Mouse (Mus musculus): ENCODE measurements around the gene Cmtm7. TPM values are rescaled to one million over a fixed set of nuclear protein-coding genes. Genes with fewer than 3 reads are reported as not detected.

Cmtm7 gene
- polyA plus RNA-seq, 1 experiment from 2014 or later = 50.9 TPM

DNA sequence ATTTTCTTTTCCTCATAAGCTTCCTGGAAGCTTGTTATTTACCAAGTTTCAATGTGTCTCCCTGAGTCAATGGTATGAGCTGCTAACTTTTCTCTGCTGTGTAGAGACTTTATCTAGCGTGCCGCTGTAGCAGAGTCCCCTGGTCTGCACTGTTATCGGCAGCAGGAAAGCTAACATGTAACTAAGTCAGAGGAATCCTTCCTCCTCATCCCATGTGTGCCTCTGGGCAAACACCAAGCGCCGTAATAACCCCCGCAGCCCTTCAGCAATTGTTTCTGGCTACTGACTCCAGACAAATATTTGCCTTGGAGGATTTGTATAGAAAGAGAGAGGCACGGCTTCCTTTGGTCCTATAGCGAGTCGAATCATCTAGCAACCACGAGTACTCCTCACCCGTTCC, 29.2 kb upstream of the Cmtm7 start:
- no peak overlapping the region for H3K4me3 ChIP-seq
- WGBS = 76% methylated on average over 11 of the region's 11 CpGs
- no peaks in the 10 kb centered on the region for H3K27me3 ChIP-seq
- no peaks in the 10 kb centered on the region for H3K36me3 ChIP-seq
- H3K27ac ChIP-seq = no peak overlapping the region
- no peaks in the 10 kb centered on the region for H3K4me1 ChIP-seq
- ATAC-seq (ENCODE audit: low FRiP score) = no peak
- H3K9ac ChIP-seq = no peak overlapping the region
- H3K9me3 ChIP-seq (replicated peaks) = no peaks in the 10 kb centered on the region
- H3K4me2 ChIP-seq (replicated peaks) = no peak overlapping the region

DNA sequence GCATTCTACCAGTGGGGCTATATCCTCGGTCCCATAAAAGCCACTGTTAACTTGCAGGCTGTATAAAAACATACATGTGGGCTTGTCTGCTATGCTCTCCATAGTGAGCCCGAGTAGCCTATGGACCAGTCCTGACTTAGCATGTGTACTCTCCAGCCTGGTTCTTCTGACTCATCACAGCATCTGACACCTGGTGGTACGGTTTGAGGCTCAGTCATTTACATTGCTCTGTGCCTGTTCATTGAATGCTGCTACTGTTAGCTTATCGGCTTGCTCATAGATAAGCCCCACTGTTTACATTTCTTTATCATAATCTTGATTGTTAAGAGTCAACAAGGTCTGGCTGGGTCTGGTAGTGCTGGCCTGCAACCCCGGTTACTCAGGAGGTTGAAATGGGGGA, 27.0 kb upstream of the Cmtm7 start:
- WGBS = 89% methylated on average over 5 of the region's 5 CpGs
- Histone ChIP-seq H3K9me3 (replicated peaks) (no peaks in the 10 kb centered on the region), H3K9ac (no peak overlapping the region), H3K4me2 (replicated peaks) (no peak overlapping the region), H3K4me1 (peaks cover 5% of the 10 kb centered on the region), H3K4me3 (no peak overlapping the region), H3K27me3 (no peaks in the 10 kb centered on the region), H3K27ac (no peak overlapping the region), H3K36me3 (no peaks in the 10 kb centered on the region)
- ATAC-seq (ENCODE audit: low FRiP score) = no peak

DNA sequence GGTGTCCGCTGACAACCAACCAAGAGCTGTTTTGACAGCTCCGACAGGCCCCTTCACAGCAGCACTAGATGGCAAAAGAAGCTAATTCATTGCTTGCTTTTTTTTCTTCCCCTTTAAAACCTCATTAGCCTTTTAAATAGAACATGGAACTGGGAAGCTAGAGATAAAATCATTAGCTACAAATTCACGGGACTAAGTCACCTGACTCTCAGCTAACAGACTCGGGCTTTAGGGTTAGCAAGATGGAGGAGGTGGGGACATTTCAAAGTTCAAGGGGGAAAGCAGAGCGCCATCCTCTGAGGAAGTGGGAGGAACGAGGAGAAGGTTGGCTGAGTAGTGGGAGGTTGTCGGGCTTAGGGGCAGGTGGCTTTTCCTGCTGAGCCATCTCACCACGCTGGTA, 25.6 kb upstream of the Cmtm7 start:
- Histone ChIP-seq H3K4me3 (no peak overlapping the region), H3K9me3 (replicated peaks) (no peaks in the 10 kb centered on the region), H3K4me2 (replicated peaks) (no peak overlapping the region), H3K4me1 (peaks cover 5% of the 10 kb centered on the region), H3K36me3 (no peaks in the 10 kb centered on the region), H3K9ac (no peak overlapping the region), H3K27me3 (no peaks in the 10 kb centered on the region; the same call in 1 of the 2 replicates), H3K27ac (no peak overlapping the region)
- WGBS = 69% methylated on average over 8 of the region's 8 CpGs
- no peak for ATAC-seq (ENCODE audit: low FRiP score)

DNA sequence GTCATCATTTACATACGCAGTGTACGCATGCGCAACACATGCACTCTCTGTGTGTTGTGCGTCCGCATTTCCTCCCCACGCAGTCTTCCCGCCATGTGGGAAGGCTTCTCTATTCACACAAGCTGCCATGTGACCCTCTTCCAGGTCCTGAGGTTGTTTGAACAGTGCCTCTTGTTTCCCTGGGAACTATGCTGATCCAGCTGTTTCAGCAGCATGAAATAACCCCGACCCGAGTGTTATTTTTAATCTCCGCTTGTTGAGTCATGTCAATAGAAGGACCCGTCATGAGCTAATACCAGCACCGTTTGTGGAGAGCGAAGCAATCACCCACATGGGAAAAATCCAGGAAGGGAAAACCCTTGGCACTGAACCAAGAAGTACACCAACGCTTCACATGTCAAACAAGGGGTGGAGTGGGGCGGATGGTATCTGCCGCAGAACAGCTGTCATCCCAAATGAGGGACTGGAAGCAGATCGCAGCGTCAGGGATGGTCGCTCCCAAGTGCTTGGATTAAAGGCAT, 23.6 kb upstream of the Cmtm7 start:
- ATAC-seq (ENCODE audit: low FRiP score) = 0 out of 2 replicates have a peak, but pooled peaks have one; percentile 35
- Histone ChIP-seq H3K9ac (no peak overlapping the region), H3K4me1 (peaks cover 10% of the 10 kb centered on the region), H3K27me3 (peaks cover 3% of the 10 kb centered on the region; the same call in 1 of the 2 replicates), H3K27ac (no peak overlapping the region), H3K36me3 (no peaks in the 10 kb centered on the region), H3K4me3 (no peak overlapping the region), H3K9me3 (replicated peaks) (no peaks in the 10 kb centered on the region), H3K4me2 (replicated peaks) (no peak overlapping the region)
- 62% methylated on average over 19 of the region's 19 CpGs for WGBS

DNA sequence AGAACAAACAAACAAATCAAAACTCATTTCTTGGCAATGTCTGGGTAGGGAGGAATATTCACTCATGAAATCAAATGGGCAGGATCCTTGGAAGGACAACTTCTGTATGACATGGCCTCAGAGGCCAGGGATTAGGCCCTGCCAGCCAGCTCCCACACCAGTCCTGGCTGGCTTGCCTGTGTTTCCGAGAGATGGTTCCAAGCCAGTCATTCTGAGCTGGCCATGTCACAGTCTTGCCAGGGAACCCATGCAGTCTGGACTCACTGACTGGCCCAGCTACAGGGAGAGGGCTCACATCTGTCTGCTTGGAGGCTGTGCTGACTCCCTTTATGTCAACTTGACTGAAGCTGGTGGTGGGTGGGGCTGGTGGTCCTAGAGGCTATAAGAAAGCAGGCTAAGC, 20.5 kb upstream of the Cmtm7 start:
- no peaks in the 10 kb centered on the region for H3K36me3 ChIP-seq
- H3K4me1 ChIP-seq = peaks cover 25% of the 10 kb centered on the region
- 65% methylated on average over 1 of the region's 1 CpGs for WGBS
- ATAC-seq (ENCODE audit: low FRiP score) = no peak
- no peak overlapping the region for H3K4me2 ChIP-seq (replicated peaks)
- H3K27ac ChIP-seq = no peak overlapping the region
- peaks cover 3% of the 10 kb centered on the region; the same call in 1 of the 2 replicates for H3K27me3 ChIP-seq
- no peaks in the 10 kb centered on the region for H3K9me3 ChIP-seq (replicated peaks)
- H3K4me3 ChIP-seq = no peak overlapping the region
- no peak overlapping the region for H3K9ac ChIP-seq

DNA sequence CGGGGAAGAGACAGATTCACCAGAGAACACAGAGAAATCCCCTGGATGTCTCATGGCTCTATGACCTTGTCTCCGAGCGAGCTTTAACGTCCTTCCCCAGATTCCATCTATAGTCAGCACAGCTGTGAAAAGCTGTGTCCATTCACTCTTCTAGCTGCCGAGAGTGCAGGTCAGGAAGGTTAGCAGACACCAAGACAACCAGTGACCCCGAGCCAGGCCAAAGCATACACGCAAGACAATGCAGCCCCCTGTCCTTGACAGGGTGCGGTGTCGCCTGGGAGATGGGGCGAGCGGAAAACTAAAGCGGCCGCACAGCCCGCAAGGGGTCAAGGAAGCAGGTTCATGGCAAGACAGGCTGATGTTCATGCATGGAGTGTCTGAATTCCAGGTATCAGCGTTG, 19.6 kb upstream of the Cmtm7 start:
- Histone ChIP-seq H3K4me3 (no peak overlapping the region), H3K9ac (no peak overlapping the region), H3K4me2 (replicated peaks) (0 out of 2 replicates have a peak overlapping the region, but pooled peaks have one; percentile 13), H3K9me3 (replicated peaks) (no peaks in the 10 kb centered on the region), H3K27ac (no peak overlapping the region), H3K27me3 (peaks cover 3% of the 10 kb centered on the region; the same call in 1 of the 2 replicates), H3K4me1 (peaks cover 28% of the 10 kb centered on the region), H3K36me3 (no peaks in the 10 kb centered on the region)
- 16% methylated on average over 15 of the region's 15 CpGs for WGBS
- ATAC-seq (ENCODE audit: low FRiP score) = no peak

DNA sequence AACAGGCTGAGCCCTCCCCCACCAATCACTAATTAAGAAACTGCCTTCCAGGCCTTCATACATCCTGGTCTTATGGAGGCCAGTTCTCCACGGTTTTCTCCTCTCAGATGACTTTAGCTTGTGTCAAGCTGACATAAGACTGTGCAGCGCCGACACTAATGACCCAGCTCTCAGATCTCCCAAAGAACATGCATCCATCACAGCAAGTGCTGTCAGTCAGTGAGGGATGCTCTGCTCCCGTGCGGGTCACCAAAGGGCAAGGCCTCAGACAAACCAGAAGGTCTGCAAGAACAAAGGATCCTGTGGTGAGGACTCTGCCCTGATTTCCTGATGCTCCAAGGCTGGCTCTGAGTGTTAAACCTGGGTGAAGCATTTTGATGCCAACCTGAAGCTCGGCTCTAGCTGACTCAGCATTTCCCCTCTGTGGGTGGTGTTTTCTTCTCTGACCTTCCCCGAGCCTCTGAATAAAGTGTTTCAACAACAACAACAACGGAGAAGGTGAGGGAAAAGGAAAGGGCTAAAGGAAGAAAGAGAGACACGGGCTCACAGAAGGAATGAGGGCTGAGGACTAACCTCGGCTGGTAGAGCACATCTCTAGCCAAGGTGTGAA, 17.9 kb upstream of the Cmtm7 start:
- ATAC-seq (ENCODE audit: low FRiP score) = no peak
- H3K4me1 ChIP-seq = peaks cover 25% of the 10 kb centered on the region
- H3K27ac ChIP-seq = no peak overlapping the region
- WGBS = 15% methylated on average over 10 of the region's 10 CpGs
- H3K27me3 ChIP-seq = peaks cover 3% of the 10 kb centered on the region; the same call in 1 of the 2 replicates
- no peak overlapping the region for H3K4me2 ChIP-seq (replicated peaks)
- no peaks in the 10 kb centered on the region for H3K36me3 ChIP-seq
- no peak overlapping the region for H3K9ac ChIP-seq
- no peak overlapping the region for H3K4me3 ChIP-seq
- no peaks in the 10 kb centered on the region for H3K9me3 ChIP-seq (replicated peaks)

DNA sequence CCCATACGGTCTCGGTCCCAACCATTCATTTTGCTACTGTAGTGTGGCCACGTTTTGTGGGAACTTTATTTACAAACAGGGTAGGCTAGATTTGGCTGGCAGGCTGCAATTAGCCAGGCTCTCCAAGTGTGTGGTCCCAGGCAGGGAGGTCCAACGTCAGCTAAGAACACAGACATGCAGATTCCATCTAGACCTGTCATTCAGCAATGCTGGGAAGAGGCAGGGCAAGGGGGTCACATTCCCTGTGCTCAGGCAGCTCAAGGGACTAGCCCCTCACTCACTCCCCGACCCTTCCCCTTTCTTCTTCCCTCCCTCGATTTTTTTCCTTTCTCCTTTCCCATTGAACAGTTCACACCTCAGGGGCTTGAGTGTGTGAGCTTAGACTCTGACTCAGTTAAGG, 17.2 kb upstream of the Cmtm7 start:
- H3K9me3 ChIP-seq (replicated peaks) = no peaks in the 10 kb centered on the region
- no peak for ATAC-seq (ENCODE audit: low FRiP score)
- no peak overlapping the region for H3K9ac ChIP-seq
- H3K27me3 ChIP-seq = peaks cover 3% of the 10 kb centered on the region; the same call in 1 of the 2 replicates
- H3K36me3 ChIP-seq = no peaks in the 10 kb centered on the region
- H3K4me2 ChIP-seq (replicated peaks) = no peak overlapping the region
- 32% methylated on average over 6 of the region's 6 CpGs for WGBS
- no peak overlapping the region for H3K27ac ChIP-seq
- peaks cover 27% of the 10 kb centered on the region for H3K4me1 ChIP-seq
- H3K4me3 ChIP-seq = no peak overlapping the region

DNA sequence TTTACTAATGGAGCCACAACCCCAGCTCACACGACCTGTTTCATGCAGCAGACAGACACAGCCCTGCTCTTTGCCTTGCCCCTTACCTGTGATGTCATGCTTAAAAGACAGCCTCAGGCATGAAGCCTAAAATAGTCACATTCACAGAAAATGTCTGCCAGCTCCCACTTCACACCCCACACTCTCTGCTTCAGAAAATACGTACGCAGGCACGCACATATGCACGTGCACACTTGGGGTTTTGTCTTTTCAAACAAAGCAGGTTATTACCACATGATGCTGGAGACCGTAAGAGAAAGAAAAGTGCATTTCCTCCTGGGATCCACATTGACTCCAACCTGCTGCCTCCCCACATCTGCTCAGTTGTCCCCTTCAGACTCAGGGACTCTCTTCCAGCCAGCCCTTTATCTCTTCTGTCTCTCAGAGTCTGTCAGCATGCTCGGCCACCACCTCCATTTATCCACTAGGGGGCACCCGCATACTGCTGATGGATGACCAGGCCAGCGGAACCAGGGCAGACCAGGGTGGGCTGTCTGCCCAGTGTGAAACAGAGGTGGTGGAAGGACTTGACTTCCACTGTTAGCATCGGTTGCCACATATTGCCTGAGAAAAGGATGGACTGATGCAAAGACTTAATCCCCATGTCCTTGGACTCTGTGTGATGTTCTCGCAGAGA, 15.8 kb upstream of the Cmtm7 start:
- Histone ChIP-seq H3K9ac (no peak overlapping the region), H3K4me2 (replicated peaks) (no peak overlapping the region), H3K4me1 (peaks cover 27% of the 10 kb centered on the region), H3K9me3 (replicated peaks) (no peaks in the 10 kb centered on the region), H3K4me3 (no peak overlapping the region), H3K27me3 (peaks cover 3% of the 10 kb centered on the region; the same call in 1 of the 2 replicates), H3K36me3 (no peaks in the 10 kb centered on the region), H3K27ac (no peak overlapping the region)
- WGBS = 52% methylated on average over 11 of the region's 11 CpGs
- peak; percentile 82 for ATAC-seq (ENCODE audit: low FRiP score)

DNA sequence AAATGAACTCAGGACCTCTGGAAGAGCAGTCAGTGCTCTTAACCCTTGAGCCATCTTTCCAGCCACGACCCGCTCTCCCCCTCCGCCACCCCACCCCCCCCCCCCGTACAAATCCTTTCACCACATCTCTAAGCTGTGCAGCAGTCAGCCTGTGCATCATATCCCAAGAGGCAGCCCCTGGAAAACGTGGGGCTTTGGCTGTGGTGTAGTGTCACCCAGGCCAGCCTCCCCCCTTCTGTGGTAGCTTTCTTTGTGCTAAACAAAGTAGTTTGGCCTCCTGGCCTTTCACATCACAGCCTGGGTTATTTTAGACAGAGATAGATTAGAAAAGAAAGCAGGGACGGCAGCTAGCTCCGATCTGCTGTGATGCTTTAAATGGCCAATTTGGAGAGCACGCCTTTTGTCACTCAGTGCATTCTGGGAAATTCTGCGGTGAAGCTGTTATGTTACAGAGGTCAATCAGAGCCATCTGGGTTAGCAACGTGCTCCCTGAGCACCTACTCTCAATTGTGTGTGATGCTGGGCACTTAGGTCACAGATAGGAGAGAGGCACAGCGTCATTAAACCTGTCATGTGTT, 14.9 kb upstream of the Cmtm7 start:
- H3K9ac ChIP-seq = no peak overlapping the region
- no peak overlapping the region for H3K4me2 ChIP-seq (replicated peaks)
- no peaks in the 10 kb centered on the region for H3K36me3 ChIP-seq
- H3K4me1 ChIP-seq = peaks cover 27% of the 10 kb centered on the region
- no peak overlapping the region for H3K4me3 ChIP-seq
- peaks cover 3% of the 10 kb centered on the region; the same call in 1 of the 2 replicates for H3K27me3 ChIP-seq
- no peak overlapping the region for H3K27ac ChIP-seq
- H3K9me3 ChIP-seq (replicated peaks) = no peaks in the 10 kb centered on the region
- no peak; the same call in 1 of the 2 replicates for ATAC-seq (ENCODE audit: low FRiP score)
- 27% methylated on average over 10 of the region's 11 CpGs for WGBS

DNA sequence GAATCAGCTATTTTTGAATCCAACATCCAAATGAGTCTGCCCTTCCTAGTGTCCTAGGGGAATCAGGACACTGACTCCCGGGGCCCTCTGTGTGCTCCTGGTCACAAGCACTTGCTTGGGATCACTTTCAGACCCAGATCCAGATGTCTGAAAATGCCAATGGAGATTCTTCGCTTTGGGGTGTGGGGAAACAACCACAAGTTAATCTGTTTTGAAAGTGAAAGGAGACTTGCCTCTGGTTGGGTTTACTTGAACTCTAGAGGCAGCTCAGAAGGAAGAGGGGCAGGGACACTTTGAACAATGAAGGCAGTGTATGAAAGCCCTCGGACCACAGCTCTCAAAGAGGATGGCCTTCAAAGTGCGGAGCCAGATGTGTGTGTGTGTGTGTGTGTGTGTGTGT, 12.8 kb upstream of the Cmtm7 start:
- Histone ChIP-seq H3K36me3 (no peaks in the 10 kb centered on the region), H3K27ac (no peak overlapping the region), H3K4me1 (peaks cover 20% of the 10 kb centered on the region), H3K4me3 (no peak overlapping the region), H3K4me2 (replicated peaks) (no peak overlapping the region), H3K9ac (no peak overlapping the region), H3K27me3 (no peaks in the 10 kb centered on the region), H3K9me3 (replicated peaks) (no peaks in the 10 kb centered on the region)
- 56% methylated on average over 4 of the region's 4 CpGs for WGBS
- no peak for ATAC-seq (ENCODE audit: low FRiP score)

DNA sequence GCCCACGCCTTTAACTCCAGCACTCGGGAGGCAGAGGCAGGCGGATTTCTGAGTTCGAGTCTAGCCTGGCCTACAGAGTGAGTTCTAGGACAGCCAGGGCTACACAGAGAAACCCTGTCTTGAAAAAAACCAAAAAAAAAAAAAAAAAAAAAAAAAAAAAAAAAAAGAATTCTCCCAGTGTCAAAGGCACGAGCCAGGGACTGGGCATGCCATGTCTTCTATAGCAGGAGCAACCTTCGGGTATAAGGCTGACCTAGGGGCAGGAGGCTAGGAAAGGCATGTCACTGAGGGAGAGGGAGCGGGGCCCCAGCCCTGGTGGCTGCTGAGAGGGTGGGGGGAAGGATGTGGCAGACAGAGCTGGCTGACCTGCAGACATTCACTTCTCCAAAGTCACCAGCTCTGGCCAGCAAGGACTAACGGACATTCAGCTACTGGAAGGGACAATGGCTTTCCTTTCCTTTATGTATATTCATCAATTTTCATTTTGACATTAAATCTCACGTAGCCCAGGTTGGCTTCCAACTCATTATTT, 12.2 kb upstream of the Cmtm7 start:
- no peaks in the 10 kb centered on the region for H3K27me3 ChIP-seq
- no peak overlapping the region for H3K27ac ChIP-seq
- WGBS = 80% methylated on average over 9 of the region's 9 CpGs
- H3K36me3 ChIP-seq = no peaks in the 10 kb centered on the region
- ATAC-seq (ENCODE audit: low FRiP score) = no peak
- peaks cover 14% of the 10 kb centered on the region for H3K4me1 ChIP-seq
- H3K9me3 ChIP-seq (replicated peaks) = no peaks in the 10 kb centered on the region
- no peak overlapping the region for H3K4me2 ChIP-seq (replicated peaks)
- H3K9ac ChIP-seq = no peak overlapping the region
- no peak overlapping the region for H3K4me3 ChIP-seq
